Mouse (Mus musculus): ENCODE data around the gene Shank2. TPM values are rescaled to one million over a fixed set of nuclear protein-coding genes. Genes with fewer than 3 reads are reported as not detected.
A peak's percentile ranks its signal among the peaks of the same experiment; 100 is the strongest.

Shank2 gene
- total and polyA plus RNA-seq, 3 experiments = not detected

- no peak overlapping the region for H3K9ac ChIP-seq (ENCODE audit: insufficient read depth, low read depth)
Observed at GRCm38 (mm10) chr7:143978741-143979371, 22.9 kb upstream of the Shank2 start.

GRCm38 (mm10) chr7:143979986-143980385, 21.7 kb upstream of the Shank2 start:
- TF ChIP-seq POLR2AphosphoS2 (IDR thresholded peaks at IDR 0.05; ENCODE audit: low read depth, low read length) (no peak), RAD21 (IDR thresholded peaks at IDR 0.05; ENCODE audit: low read depth, low read length) (no peak), ELF1 (IDR thresholded peaks at IDR 0.05; ENCODE audit: low read depth, low read length) (no peak), MAFK (IDR thresholded peaks at IDR 0.05; ENCODE audit: insufficient replicate concordance, low read length) (no peak), POLR2A (IDR thresholded peaks at IDR 0.05; ENCODE audit: low read depth, low read length) (no peak), NELFE (IDR thresholded peaks at IDR 0.05; ENCODE audit: low read depth, low read length) (no peak), HCFC1 (IDR thresholded peaks at IDR 0.05; ENCODE audit: low read depth, low read length) (no peak), USF2 (conservative IDR thresholded peaks at IDR 0.05; ENCODE audit: low read depth, low read length) (no peak), SIN3A (IDR thresholded peaks at IDR 0.05; ENCODE audit: low read length) (no peak), CHD2 (IDR thresholded peaks at IDR 0.05; ENCODE audit: low read length) (no peak), MEF2A (IDR thresholded peaks at IDR 0.05; ENCODE audit: borderline replicate concordance, low read depth, low read length) (no peak), ZC3H11A (IDR thresholded peaks at IDR 0.05; ENCODE audit: low read depth, low read length) (no peak), GABPA (IDR thresholded peaks at IDR 0.05; ENCODE audit: insufficient replicate concordance, low read depth, low read length) (no peak), EP300 (IDR thresholded peaks at IDR 0.05; ENCODE audit: low read length) (no peak)
- Histone ChIP-seq H3K9ac (ENCODE audit: insufficient read depth, low read depth) (no peak overlapping the region), H3K27ac (ENCODE audit: insufficient read depth, low read depth) (no peak overlapping the region), H3K4me2 (ENCODE audit: insufficient read depth, low read depth, poor library complexity, severe bottlenecking) (no peak overlapping the region), H3K36me3 (replicated peaks in 1 of 2; ENCODE audit: control insufficient read depth in 1 of 2, insufficient read depth in 1 of 2, low read length in 1 of 2) (no peaks in the 10 kb centered on the region), H3K9me3 (replicated peaks; ENCODE audit: low read length) (no peaks in the 10 kb centered on the region), H3K4me3 (replicated peaks in 1 of 3; ENCODE audit: low read depth in 2 of 3, low read length in 2 of 3, poor library complexity in 1 of 3) (no peak overlapping the region), H3K79me2 (replicated peaks; ENCODE audit: control insufficient read depth, extremely low read depth, insufficient read depth, poor library complexity, severe bottlenecking) (no peaks in the 10 kb centered on the region), H3K4me1 (ENCODE audit: control insufficient read depth in 1 of 2, insufficient read depth in 2 of 2) (no peaks in the 10 kb centered on the region), H3K27me3 (replicated peaks) (peaks cover 97% of the 10 kb centered on the region)
- dilution Hi-C loops (cut with MboI; ENCODE audit: extremely low pct_ligation_motif_present, extremely low pct_unique_long_range_greater_than_20kb, low sequenced_read_pairs) = no loop called here
- in situ Hi-C loops (cut with MboI; ENCODE audit: low pct_ligation_motif_present, low pct_unique_long_range_greater_than_20kb, low sequenced_read_pairs) = no loop called here
- DNase-seq (ENCODE audit: extremely low read depth) = no peak

More at GRCm38 (mm10) chr7:143978741-143979371, 22.9 kb upstream of the Shank2 start:
- Histone ChIP-seq H3K4me3 (replicated peaks in 1 of 3; ENCODE audit: low read depth in 2 of 3, low read length in 2 of 3, poor library complexity in 1 of 3) (peak overlapping the region in 1 of 3 experiments; percentile 25), H3K79me2 (replicated peaks; ENCODE audit: control insufficient read depth, extremely low read depth, insufficient read depth, poor library complexity, severe bottlenecking) (no peaks in the 10 kb centered on the region), H3K27me3 (replicated peaks) (peaks cover 98% of the 10 kb centered on the region), H3K27ac (ENCODE audit: insufficient read depth, low read depth) (no peak overlapping the region), H3K4me2 (ENCODE audit: insufficient read depth, low read depth, poor library complexity, severe bottlenecking) (peak overlapping the region; percentile 77), H3K9me3 (replicated peaks; ENCODE audit: low read length) (no peaks in the 10 kb centered on the region), H3K4me1 (ENCODE audit: control insufficient read depth in 1 of 2, insufficient read depth in 2 of 2) (no peaks in the 10 kb centered on the region), H3K36me3 (replicated peaks in 1 of 2; ENCODE audit: control insufficient read depth in 1 of 2, insufficient read depth in 1 of 2, low read length in 1 of 2) (no peaks in the 10 kb centered on the region)
- dilution Hi-C loops (cut with MboI; ENCODE audit: extremely low pct_ligation_motif_present, extremely low pct_unique_long_range_greater_than_20kb, low sequenced_read_pairs) (no loop called here), in situ Hi-C loops (cut with MboI; ENCODE audit: low pct_ligation_motif_present, low pct_unique_long_range_greater_than_20kb, low sequenced_read_pairs) (no loop called here)
- TF ChIP-seq RAD21 (IDR thresholded peaks at IDR 0.05; ENCODE audit: low read depth, low read length) (no peak; the same call in none of the 2 replicates), SMC3 (IDR thresholded peaks at IDR 0.05; ENCODE audit: low read depth, low read length) (peak; percentile 43), CTCF (conservative IDR thresholded peaks at IDR 0.05 in 1 of 2, IDR thresholded peaks at IDR 0.05 in 1 of 2; ENCODE audit: low read depth in 2 of 2, low read length in 2 of 2) (peak in 1 of 2 experiments; percentile 63; a peak in 2 of 4 replicates)
- DNase-seq (ENCODE audit: extremely low read depth) = peak; percentile 5
